In the genomic region with DNA sequence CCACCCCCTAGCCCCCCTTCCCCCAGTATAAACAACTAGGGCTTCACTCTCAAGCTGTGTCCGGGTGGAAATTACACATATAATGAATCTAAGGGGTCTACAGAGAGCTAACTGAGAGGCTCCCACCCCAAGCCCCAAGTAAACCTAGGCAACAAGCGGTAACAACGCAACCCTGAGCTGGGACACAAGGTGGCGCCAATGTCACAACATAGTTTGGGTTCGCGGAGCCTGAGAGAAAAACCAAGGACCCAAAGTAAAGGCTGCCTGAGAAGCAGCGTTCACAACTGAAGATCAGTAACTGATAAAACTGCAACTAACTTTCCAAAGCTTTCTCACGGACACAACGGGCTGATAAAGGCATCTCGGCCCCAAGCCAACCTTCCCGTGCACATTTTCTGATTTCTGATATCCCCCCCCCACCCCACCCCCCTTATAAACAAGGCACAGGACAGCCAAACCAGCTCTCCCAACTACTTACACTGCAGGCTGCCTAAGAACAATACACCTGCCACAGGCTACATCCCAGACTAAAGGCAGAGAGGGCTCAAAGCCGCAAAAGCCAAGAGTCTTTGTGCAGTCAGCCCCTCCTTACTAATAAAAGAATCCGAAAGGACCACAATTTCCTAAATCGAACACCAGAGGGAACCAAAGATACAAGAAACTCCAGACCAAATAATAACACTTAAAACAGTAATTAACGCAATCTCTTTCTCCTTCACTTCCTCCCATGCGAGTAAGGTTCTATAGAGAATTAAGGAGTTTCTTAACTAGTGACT, we compare ENCODE assay signal across 8 mouse cellular contexts. TPM values are rescaled to one million over a fixed set of nuclear protein-coding genes. Genes with fewer than 3 reads are reported as not detected.
A peak's percentile ranks its signal among the peaks of the same experiment; 100 is the strongest.
DNase-seq lines count a peak whose midpoint lies in the region; ATAC-seq lines count a peak whose summit lies in the region.

No protein-coding gene starts in this region.

- no peaks in the 10 kb centered on the region for H3K27me3 ChIP-seq in hindbrain, embryonic 16.5 days (replicated peaks; ENCODE audit: control insufficient read depth, insufficient read depth, low read length)

- peak overlapping the region; percentile 96 for H3K4me2 ChIP-seq in hindbrain, embryonic 16.5 days (ENCODE audit: low read length)

- H3K4me3 ChIP-seq in hindbrain, embryonic 16.5 days (ENCODE audit: low read length): peak overlapping the region; percentile 51
- peak overlapping the region; percentile 26 for H3K4me3 ChIP-seq in macrophage (ENCODE audit: inconsistent target)

- WGBS in hindbrain, embryonic 16.5 days: under 1% methylated on average over 16 of the region's 16 CpGs
- 2% methylated on average over 16 of the region's 16 CpGs for WGBS in macrophage (ENCODE audit: missing documents)

- H3K9ac ChIP-seq in hindbrain, embryonic 16.5 days (ENCODE audit: low read depth, low read length): peak overlapping the region; percentile 65

- peaks cover 2% of the 10 kb centered on the region; the same call in 1 of the 2 replicates for H3K4me1 ChIP-seq in hindbrain, embryonic 16.5 days (ENCODE audit: control insufficient read depth, insufficient read depth, low read depth, low read length)

- H3K79me2 ChIP-seq in macrophage (ENCODE audit: inconsistent target): no peaks in the 10 kb centered on the region

- ATAC-seq in hindbrain, embryonic 16.5 days: peak; percentile 96

- H3K9me3 ChIP-seq in hindbrain, embryonic 16.5 days (ENCODE audit: control insufficient read depth, low read length): no peaks in the 10 kb centered on the region

- H3K27ac ChIP-seq in hindbrain, embryonic 16.5 days (ENCODE audit: low read depth, low read length): peak overlapping the region; percentile 34; the same call in 1 of the 2 replicates
- no peak overlapping the region for H3K27ac ChIP-seq in macrophage

- DNase-seq in NIH3T3 (ENCODE audit: low read depth): peak; percentile 79
- peak; percentile 7 for DNase-seq in cerebellum, adult 9-11 months
- DNase-seq in frontal cortex, postnatal 25 days (ENCODE audit: low spot score in 2 of 2): peak; percentile 77 to 78
- peak; percentile 45 for DNase-seq in left cerebral cortex, adult 11 months (ENCODE audit: low spot score)
- peak; percentile 85 to 86 for DNase-seq in right cerebral cortex, adult 2 months (ENCODE audit: low spot score in 2 of 2)
- DNase-seq in urinary bladder, postnatal 25 days (ENCODE audit: low spot score): peak; percentile 70

- no peaks in the 10 kb centered on the region for H3K36me3 ChIP-seq in hindbrain, embryonic 16.5 days (ENCODE audit: control insufficient read depth, insufficient read depth, low read length)
- H3K36me3 ChIP-seq in macrophage (ENCODE audit: inconsistent target): no peaks in the 10 kb centered on the region

RNA-seq across cellular contexts. Expression of gene Fam162b, which starts 36.8 kb away (rescaled TPM):
- polyA plus RNA-seq in hindbrain, embryonic 16.5 days (2015; fragmentation: Nextera tagmentation; extraction: Ambion mirVana): 2.2 and 2.8 TPM in 2 replicates
- not detected for total RNA-seq in macrophage (2018; cell fraction: chromatin; rRNA removed)
- total RNA-seq in macrophage (2018; cell fraction: cytosol; rRNA removed): not detected
- total RNA-seq in macrophage (2018; cell fraction: nucleus; rRNA removed): not detected
- polyA plus RNA-seq in macrophage (2018): not detected in 3 replicates

Comparison
In these comparisons a context has a peak if more than half of its experiments do, and no peak if none do; other contexts are left out.
1. DNase-seq: peak in every context shown above with its lines; median percentile 86 in right cerebral cortex, adult 2 months; 79 in NIH3T3; 78 in frontal cortex, postnatal 25 days; 70 in urinary bladder, postnatal 25 days; 45 in left cerebral cortex, adult 11 months; 7 in cerebellum, adult 9-11 months.